Mouse (Mus musculus) lung, adult 18-20 months (tissue): ENCODE data around the gene Trim17.

Source experiments
- DNase-seq, 2 experiments: peaks; one replicate each; pipeline ENCODE4 v3.0.0; 2022; ENCODE audit warnings: mixed read lengths in 2 of 2

Trim17 gene

DNA sequence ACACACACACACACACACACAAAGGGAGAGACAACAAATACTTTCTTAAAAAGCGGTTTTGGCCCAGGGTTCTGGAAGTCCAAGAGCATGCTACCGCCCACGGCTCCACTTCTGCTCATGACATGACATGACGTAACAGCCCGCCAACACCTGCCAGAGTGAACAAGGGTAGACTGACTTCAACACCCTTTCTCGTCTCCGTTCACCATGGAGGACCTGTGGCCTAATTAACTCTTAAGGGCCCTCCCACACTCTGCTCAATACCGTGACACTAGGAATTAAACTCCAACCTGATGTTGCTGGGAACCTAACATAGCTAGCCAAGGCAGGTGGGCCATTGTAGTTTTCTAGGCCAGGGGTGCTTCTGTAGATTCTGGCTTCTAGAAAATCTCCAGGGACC is 14.5 kb downstream of the Trim17 start:
- DNase-seq: no peak

DNA sequence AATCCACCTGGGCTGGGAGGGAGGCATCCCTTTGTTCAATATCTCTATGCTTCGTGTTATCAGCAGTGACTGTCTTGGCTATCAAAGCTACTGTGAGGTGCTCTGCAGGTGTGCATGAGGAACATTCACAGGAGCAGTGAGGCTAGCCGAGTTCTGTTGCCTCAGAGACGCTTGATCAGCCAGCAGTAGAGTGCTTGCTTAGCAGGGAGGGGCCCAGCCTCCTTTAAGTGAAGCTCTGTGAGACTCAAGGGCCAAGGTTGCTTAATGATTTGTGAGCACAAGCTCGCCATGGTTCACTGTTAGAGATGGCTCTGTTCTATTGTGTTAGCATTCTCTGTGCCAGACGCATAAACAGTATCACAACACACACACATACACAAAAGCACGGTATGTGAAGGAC is 15.2 kb downstream of the Trim17 start:
- peak; percentile 83 to 89 for DNase-seq

DNA sequence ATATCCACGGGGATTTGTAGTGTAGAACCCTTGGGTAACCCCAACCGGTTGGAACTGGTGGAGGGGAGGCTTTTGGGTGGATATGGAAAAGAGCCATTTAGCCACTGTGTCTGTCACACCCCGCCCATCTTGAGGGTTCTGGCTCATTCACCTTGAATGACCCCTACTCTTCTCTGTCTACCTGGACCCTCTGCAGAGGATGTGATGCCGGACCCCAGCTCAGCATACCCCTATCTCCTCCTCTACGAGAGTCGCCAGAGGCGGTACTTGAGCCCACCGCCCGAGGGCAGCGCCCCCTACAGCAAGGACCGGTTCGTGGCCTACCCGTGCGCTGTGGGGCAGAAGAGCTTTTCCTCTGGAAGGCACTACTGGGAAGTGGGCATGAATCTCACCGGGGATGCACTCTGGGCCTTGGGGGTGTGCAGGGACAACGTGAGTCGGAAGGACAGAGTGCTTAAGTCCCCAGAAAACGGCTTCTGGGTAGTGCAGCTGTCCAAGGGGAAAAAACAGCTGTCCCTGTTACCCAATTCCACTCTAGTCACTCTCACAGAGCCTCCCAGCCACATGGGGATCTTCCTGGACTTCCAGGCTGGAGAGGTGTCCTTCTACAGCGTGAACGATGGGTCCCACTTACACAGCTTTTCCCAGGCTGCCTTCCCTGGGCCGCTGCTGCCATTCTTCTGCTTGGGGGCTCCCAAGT is 16.5 kb downstream of the Trim17 start:
- DNase-seq: no peak

DNA sequence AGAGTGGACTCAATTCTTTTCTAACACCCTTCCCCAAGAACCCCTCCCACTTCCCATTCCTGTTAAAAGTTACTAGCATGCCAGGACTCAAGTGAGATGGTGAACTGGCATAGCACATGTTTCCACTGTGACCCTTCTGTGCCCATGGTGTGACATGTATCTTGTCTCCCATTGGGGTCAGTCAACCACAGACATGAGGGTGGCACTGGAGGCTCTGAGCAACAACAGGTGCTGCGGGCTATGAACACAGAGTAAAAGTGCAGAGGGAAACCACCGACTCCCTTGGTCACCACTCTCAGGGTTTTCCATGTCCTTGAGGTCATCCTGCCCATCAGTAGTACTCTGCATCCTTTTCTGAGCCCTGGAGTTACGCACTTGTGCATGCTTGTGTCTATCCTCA is 17.3 kb downstream of the Trim17 start:
- no peak for DNase-seq

DNA sequence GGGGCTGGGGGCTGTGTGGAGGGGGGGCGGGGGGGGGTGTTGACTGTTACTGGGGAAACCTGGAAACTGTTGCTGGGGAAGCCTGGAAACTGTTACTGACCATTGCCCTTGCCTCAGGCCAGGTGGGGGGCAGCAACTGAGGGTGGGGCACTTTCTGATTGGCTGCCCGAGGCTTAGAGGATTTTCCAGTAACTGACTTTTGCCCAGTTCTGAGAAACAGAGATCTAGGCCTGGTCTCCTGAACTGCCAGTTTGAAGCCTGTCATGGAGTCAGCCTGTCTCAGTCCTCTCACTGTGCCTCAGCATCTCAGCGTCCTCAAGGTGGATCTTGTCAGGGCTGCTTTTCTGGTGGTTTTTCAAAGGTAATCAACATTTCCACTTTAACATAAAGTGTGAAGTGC is 19.9 kb downstream of the Trim17 start:
- DNase-seq: no peak

DNA sequence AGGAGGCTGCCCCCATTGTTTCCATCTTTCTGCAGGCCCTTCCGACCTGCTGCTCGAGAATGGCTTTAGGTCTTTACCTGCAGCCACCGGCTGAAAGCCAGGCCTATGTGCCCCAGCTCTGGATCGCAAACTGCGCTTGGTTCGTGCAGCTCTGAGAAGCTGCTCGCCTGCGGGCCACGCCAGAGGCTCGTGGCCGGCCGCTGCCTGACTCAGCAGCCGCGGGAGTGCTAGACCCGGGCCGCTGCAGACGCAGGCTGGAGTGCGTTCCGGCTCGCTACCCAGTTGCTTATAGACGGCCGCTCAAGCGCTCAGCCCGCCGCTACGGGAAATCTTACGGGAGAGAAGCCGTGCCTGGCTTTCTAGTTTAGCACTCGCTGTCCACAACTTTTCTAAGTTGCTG is 22.7 kb downstream of the Trim17 start:
- no peak for DNase-seq

DNA sequence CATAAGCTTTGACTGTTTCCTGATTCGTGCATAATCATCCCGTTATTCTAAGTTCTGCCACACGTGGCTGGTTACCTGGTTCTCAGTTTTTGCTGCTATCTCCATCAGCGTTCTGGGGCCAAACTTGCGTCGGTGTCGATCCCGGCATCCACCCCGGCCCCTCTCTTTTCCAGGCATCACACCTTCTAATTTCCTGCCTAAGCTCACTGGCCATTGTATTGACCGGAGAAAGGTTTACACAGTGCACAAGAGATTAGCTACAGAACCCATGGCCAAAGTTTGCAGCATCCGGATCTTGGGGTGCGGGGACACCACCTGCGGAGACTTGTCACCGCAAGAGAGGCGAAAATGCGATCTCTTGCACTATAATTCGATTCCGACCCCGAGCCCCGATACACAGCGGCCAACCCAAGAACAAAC is 23.1 kb downstream of the Trim17 start:
- DNase-seq: no peak

DNA sequence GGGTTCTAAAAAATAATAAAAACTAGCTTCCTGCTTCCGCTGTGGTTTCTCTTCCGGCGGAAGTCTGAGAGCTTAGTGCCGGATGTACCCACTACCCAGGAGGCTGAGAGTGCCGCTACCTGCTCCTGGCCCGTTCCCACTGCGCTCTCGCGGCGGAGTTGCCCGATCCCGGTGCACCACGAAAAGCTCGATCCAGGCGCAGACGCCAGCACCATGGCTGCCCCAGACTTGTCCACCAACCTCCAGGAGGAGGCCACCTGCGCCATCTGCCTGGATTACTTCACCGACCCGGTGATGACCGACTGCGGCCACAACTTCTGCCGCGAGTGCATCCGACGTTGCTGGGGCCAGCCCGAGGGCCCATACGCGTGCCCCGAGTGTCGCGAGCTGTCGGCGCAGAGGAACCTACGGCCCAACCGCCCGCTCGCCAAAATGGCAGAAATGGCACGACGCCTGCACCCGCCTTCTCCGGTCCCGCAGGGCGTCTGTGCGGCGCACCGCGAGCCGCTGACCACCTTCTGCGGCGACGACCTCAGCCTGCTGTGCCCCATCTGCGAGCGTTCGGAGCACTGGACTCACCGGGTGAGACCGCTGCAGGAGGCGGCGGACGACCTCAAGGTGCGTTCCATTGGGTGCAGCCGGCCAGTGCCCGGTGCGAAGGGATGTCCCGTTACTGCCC is 23.7 kb downstream of the Trim17 start, which contains the start of gene Trim11:
Trim11 (plus strand) TSS at position 67 of the 679 bp plus-strand sequence.
- DNase-seq: peak; percentile 59 to 62

DNA sequence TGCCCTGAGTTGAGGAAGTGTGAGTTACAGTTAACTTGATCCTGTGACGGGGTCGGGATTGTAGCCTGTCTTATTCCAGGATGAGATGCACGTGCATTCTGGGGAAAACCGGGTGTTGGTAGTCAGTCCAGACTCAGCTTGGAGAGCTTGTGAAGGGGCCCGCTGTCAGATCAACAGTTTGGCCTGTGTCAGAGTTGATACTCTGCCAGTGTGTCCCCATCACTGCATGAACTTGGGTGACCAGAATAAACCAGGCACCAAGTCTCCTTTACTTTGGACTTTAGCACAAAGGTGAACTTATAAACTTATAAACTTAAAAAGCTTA is 24.2 kb downstream of the Trim17 start:
- no peak for DNase-seq

DNA sequence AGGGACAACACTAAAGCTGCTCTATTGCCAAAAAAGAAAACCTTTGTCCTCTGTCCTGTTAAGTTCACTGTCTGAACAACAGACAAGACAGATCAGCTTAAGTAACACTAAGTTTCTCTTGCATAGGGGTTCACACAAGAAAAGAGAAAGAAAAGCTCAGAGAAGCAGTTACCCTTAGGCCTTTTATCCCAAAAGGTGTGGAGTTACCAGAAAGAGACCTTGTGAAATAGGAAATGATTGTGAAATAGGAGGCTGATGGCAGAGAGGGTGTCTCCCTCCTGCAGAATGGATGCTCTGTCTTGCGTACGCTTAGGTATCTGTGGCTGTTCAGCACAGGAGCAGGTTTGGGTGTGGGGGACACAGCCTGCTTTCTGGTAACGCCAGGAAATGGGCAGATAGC is 24.7 kb downstream of the Trim17 start:
- no peak for DNase-seq

DNA sequence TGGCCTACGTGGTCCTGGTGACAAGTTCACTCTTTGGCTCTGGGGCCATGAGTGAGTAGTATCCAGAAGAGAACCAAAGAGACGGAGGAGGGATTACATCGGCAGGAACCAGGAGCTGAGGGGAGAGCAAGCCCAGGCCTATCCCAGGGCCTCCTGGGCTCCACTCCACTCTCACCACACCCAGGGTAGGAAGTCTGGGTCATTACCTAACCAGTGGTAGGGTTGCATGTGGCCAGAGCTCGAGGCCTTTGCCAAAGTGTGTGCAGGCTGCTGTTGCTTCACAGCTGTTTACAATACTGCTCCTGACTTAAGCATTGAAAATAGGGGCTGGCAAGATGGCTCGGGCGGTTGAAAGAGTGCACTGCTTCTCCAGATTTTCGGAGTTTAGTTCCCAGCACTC is 25.2 kb downstream of the Trim17 start:
- DNase-seq: peak; percentile 65 to 81

DNA sequence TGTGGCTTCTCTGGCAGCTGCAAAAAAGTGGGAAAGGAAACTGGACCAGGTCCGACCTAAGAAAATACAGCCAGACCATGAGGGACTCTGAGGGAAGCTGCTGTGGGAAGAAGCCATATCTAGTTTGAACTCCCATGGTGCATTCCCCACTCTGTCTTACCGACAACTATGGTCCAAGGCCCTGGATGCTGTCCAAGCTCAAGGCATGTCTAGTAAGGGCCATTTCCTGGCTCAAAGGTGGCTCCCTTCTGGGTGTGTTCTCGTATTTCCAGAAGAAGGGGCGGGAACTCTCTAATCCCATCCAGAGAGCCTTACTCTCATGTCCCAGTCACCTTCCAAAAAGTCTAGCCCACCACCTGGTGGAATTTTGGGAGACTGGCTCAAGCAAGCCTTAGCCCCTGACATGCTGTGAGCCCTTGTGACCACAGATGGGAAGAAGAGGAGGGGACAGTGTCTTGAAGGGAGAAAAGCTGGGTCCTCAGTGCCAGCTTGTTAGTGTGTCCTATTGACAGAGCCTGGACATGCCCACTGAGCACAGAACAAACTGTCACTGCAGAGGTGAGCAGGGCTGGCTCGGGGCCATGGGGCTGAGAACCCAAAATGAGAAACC is 26.0 kb downstream of the Trim17 start:
- no peak for DNase-seq

DNA sequence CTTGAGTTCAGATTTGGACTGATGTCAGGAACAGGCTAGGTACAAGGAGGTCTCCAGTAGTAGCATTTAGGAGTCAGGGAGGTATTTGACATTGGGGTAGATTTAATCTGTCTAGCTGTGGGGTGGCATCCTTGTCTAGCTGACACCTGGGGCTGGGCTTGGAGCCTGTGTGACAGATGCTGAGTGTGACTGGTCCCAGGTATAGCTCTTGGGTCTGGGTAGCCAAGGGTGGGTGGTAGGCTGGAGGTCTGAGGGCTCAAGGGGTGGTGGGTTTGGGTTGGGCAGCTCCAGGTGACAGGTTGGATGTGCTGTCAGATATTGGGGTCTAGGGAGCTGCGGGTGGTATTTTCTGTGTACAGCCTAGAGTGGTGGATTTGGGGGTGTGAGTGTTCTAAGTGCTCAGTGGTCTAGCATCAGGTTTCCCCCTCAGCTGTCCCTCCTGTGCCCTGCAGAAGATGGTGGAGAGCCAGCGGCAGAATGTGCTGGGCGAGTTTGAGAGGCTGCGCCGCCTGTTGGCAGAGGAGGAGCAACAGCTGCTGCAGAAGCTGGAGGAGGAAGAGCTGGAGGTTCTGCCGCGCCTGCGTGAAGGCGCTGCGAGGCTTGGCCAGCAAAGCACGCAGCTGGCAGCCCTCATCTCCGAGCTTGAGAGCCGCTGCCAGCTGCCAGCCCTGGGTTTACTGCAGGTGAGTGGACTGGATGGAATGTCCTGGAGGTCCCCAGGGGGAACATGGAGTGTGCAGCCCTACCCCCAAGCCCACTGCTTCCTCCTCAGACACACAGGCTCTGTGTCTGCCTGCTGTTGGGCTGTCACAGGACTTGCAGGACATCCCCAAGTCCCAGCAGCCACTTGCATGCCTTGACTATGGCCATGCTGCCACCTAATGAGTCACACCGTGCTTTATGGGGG is 27.3 kb downstream of the Trim17 start:
- DNase-seq: peak; percentile 68 to 70

DNA sequence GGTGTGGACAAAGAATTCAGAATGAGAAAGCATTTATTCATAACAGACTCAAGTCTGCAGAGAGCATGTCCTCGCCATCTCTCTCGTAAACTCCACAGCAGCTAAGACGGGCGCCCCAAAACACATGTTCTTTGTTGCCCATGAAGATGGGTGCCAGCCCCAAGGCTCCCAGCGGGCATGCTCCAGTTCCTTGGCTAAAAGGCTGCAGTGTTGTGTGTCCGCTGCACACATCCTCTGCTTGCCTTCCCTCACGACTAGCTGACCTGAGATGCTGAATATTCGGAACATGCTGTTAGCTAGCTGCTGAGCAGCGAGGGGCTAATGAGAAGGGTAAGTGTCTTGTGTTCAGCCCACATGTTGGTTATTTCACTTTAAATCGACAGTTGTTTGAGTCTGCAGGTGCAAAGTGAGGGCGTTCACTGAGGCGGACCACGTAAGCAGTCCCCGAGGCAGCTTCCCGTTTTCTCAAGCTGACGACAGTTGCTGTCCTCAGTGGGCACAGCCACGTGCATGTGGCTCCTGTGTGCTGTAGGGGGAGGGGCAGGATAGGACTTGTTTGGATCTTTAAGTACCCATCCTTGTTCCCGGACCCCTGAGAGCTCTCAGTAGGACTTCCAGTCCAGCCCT is 28.1 kb downstream of the Trim17 start:
- DNase-seq: no peak

DNA sequence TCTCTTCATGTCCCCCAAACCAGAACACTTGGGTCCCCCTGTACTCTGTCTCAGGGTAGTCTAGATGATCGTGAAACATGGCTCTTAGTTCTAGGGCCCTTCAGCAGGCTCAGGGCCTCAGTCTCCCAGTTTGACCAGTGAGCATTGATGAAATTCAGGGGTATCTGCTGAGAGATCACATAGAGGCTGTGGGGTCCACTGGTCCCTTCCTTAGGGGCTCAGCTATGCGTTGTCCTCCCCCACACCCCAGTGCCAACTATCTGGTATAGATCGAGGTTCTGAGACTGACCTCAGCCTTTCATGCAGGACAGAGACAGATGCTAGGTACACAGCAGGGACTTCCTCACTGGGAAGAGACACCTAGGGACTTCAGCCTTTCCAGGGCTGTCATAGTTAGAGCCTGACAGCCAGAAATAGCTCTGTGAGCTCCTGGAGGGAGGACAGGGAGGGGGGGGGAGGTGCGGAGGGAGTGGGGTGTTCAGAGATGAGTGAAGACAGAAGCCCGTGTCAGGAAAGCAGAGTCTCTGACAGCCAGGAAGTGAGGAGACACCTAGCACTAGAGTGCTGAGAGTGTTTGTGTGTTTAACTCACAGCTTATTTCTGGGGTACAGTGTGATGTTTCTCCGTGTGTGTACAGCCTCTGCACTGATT is 29.3 kb downstream of the Trim17 start:
- no peak for DNase-seq

DNA sequence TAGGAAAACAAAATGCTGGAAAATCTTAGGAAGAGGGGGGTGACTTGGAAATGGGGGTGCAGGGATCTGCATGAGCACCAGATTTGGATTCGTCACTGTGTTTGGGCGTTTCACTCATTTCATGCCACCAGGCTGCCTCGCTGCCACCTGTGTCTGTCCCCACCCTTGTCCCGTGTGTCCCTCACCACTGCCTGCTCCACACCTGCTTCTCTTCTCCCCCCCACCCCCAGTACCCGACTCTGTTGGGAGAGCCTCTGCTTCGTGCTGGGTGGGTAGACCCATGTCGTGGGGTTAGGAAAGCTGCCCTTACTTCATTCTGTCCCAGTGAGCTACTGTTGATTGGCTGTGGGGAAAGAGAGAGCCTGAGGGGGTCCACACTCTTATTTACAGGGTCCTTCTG is 30.2 kb downstream of the Trim17 start:
- no peak for DNase-seq

DNA sequence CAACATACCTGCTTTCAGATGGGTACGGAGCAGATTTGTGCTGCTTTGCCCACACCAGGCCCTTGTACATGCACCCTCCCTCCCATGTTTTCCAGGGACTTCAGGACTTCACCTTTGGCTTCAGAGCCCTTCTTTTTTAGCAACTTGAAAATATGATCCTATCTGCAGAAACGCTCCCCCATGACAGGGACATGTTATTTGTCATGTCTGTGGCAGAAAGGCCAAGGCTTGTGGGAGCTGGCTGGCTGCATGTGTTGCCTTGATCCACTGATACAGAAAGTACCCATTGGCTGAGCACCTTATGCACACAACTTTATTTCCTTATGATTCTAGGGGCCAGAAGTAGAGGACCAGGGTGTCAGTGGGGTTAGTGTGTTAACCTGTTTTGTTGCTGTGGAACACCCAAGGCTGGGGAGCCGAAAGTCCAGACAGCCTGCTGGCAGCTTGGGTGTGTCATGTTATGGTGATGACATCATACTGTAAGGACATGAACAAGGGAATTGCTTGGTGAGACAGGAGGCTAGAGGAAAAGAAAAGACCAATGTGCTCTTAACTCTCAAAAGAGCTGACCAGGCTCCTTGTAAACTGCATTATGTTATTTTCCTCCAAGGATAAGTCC is 30.9 kb downstream of the Trim17 start:
- no peak for DNase-seq

DNA sequence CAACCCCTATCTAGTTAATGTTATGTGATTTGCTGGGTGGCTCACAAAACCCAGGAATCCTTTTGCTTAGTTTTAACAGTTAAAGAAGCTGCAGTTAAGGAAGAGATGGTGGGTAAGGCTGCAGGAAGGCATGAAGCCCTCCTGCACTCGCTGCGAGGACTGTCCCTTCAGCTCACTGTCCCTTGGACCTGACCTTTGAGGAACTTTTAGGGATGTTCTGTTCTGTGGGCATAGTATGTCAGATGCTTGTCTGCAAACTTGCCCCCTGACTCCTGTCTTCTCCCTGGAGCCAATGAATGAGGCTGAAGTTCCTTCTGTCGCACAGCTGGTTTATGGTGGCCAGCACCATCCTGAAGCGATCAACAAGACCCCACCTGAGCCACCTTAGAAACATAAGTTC is 34.7 kb downstream of the Trim17 start:
- no peak for DNase-seq

DNA sequence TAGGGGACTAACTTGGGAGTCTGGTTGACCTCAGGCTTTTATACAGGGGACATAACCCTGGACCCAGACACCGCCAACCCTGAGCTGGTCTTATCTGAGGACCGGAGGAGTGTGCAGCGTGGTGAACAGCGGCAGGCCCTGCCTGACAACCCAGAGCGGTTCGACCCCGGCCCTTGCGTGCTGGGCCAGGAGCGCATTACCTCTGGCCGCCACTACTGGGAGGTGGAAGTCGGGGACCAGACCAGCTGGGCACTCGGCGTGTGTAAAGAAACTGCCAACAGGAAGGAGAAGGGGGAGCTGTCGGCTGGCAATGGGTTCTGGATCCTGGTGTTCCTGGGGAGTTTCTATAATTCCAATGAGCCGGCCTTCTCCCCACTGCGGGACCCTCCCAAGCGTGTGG is 35.7 kb downstream of the Trim17 start:
- DNase-seq: no peak

DNA sequence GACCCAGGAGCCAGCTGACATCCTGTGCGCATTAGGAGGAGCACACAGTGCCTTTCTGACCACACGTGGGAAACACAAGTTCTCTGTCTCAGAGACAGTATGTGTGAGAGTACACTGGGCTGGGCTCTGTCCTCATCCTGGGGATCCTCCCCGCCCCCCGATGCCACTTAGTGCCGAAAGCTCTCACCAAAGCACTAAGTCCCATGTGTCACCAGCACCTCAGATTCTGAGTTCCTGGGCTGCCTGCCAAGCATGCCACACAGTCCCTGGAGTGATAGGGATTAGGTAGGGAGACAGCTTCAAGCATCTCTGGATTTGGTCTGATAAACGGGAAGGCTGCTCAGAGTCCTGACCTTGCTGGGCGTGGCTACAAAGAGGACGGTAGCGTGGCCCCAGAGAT is 36.3 kb downstream of the Trim17 start:
- DNase-seq: no peak

DNA sequence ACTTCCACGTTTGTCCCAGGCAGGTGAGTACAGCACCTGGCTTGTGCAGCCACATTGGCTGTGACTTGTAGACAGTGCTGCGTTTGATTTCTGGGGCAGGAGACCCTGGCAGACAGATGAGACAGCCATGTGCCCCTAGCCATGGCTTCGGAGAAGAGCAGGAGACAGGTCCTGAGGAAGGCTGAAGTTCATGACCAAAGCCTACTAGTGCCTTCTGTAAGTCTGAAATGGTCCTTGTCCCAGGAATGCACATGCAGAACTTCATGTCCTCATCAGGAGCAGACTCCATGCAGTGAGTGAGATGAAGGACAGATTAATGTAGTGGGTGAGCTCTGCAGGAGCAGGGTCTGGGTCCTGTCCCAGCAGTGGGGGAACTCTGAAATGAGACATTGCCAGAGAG is 37.4 kb downstream of the Trim17 start:
- DNase-seq: no peak
